Mouse (Mus musculus) spleen, adult 2 months (tissue): Measurements from ENCODE around the gene Dab2ip. TPM values are rescaled to one million over a fixed set of nuclear protein-coding genes. Genes with fewer than 3 reads are reported as not detected.

Source experiments
- DNase-seq, 2 experiments: peaks; one replicate each; pipeline versions ENCODE4 v3.0.0 to v3.0.0-alpha.2; 2012 to 2021; ENCODE audit warnings: low spot score in 2 of 2, low read depth in 1 of 2
- H3K27ac ChIP-seq: fragments of 200-500 bp; 2 replicates; pipeline ENCODE4 v1.5.1; 2012; ENCODE audit warnings: low read length, inconsistent platforms; ENCODE audit not compliant: insufficient read depth
- H3K27me3 ChIP-seq: fragments of 200-500 bp; 2 replicates; pipeline ENCODE4 v1.6.1; 2012; ENCODE audit warnings: mild to moderate bottlenecking, moderate library complexity, low read length, inconsistent platforms; ENCODE audit not compliant: control insufficient read depth, insufficient read depth
- H3K36me3 ChIP-seq: fragments of 200-500 bp; 2 replicates; pipeline ENCODE4 v1.6.1; 2012; ENCODE audit warnings: mild to moderate bottlenecking, low read length, inconsistent platforms; ENCODE audit not compliant: control insufficient read depth, insufficient read depth
- H3K4me1 ChIP-seq: fragments of 200-500 bp; 2 replicates; pipeline ENCODE4 v1.6.1; 2011; ENCODE audit warnings: inconsistent platforms; ENCODE audit not compliant: control insufficient read depth, insufficient read depth, insufficient read length
- H3K4me3 ChIP-seq: fragments of 200-500 bp; 2 replicates; pipeline ENCODE4 v1.5.1; 2011; ENCODE audit warnings: mild to moderate bottlenecking, inconsistent platforms; ENCODE audit not compliant: insufficient read depth, insufficient read length; ENCODE audit errors: extremely low read depth
- CTCF ChIP-seq: fragments of 200-500 bp; IDR thresholded peaks from 2 replicates; pipeline ENCODE4 v1.5.1; 2011; ENCODE audit warnings: mild to moderate bottlenecking, inconsistent platforms; ENCODE audit not compliant: insufficient read depth, insufficient read length, insufficient replicate concordance; ENCODE audit errors: extremely low read depth
- POLR2A ChIP-seq: fragments of 200-500 bp; IDR thresholded peaks from 2 replicates; pipeline ENCODE4 v1.6.1; 2011; ENCODE audit warnings: low read depth, low read length, inconsistent platforms
- WGBS: fragments of 180-500 bp; shearing (Covaris S2); methylation state at CpG from one replicate; pipeline ENCODE4 v1.1.7; 2018; 5-methylcytosine and 5-hydroxymethylcytosine counted together
- polyA plus RNA-seq: library from polyadenylated mRNA; depleted of rRNA; stranded (reverse); fragments of >200 nt; gene quantifications from 2 replicates; pipeline ENCODE4 v1.2.3, GENCODE M21; 2012

Gene Dab2ip
- polyA plus RNA-seq, 1 experiment = 21.0 TPM

- TF ChIP-seq POLR2A = no peak
- TF ChIP-seq CTCF = no peak
- Histone ChIP-seq H3K27ac (no peak overlapping the region), H3K4me3 (no peak overlapping the region), H3K4me1 (peaks cover 18% of the 10 kb centered on the region; the same call in 1 of the 2 replicates), H3K36me3 (0 out of 2 replicates have a peak, but pooled peaks cover 5% of the 10 kb centered on the region), H3K27me3 (no peaks in the 10 kb centered on the region)
- WGBS = 79% methylated on average over 12 of the region's 12 CpGs
- no peak for DNase-seq
These were observed 162.0 kb downstream of the Dab2ip start for GRCm38 (mm10) chr2:35720104-35720503.

DNA sequence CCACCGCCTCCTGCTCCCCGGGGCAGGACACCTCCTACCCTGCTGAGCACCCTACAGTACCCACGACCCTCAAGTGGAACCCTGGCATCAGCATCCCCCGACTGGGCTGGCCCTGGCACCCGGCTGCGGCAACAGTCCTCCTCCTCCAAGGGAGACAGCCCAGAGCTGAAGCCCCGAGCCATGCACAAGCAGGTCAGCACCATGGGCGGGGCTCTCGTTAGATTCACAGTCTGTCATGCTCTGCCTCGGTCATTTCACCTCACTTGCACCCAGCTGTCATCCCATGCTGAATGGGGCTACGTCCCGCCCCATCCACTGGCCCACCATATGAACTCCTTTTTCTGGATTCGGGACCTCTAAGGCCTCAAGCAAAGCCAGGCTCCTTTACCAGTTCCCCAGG, 162.5 kb downstream of the Dab2ip start:
- TF ChIP-seq POLR2A = no peak
- TF ChIP-seq CTCF = no peak
- peaks cover 18% of the 10 kb centered on the region; the same call in 1 of the 2 replicates for H3K4me1 ChIP-seq
- H3K27ac ChIP-seq = no peak overlapping the region
- 0 out of 2 replicates have a peak, but pooled peaks cover 5% of the 10 kb centered on the region for H3K36me3 ChIP-seq
- H3K4me3 ChIP-seq = no peak overlapping the region
- no peaks in the 10 kb centered on the region for H3K27me3 ChIP-seq
- DNase-seq = no peak
- WGBS = 89% methylated on average over 13 of the region's 13 CpGs

DNA sequence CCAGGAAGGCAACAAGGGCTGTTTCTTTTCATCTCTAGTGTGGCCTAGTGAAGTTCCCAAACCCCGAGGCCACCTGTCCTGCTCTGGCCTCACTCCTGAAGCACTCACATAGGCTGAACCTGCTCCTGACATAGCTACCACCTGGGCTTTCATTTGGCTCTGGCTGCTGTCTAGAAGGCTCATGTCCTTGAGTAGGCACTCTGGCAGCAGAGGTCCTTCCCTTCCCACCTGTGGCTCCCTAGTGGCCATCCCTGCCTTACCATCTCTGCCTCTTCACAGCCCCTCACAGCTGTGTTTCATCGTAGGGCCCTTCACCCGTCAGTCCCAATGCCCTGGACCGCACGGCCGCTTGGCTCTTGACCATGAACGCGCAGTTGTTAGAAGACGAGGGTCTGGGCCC, 162.9 kb downstream of the Dab2ip start:
- H3K4me1 ChIP-seq = peaks cover 18% of the 10 kb centered on the region; the same call in 1 of the 2 replicates
- whole genome bisulfite sequencing = 92% methylated on average over 9 of the region's 9 CpGs
- TF ChIP-seq POLR2A (no peak), CTCF (no peak)
- no peak overlapping the region for H3K27ac ChIP-seq
- DNase-seq = no peak
- H3K27me3 ChIP-seq = no peaks in the 10 kb centered on the region
- 0 out of 2 replicates have a peak, but pooled peaks cover 5% of the 10 kb centered on the region for H3K36me3 ChIP-seq
- H3K4me3 ChIP-seq = no peak overlapping the region

DNA sequence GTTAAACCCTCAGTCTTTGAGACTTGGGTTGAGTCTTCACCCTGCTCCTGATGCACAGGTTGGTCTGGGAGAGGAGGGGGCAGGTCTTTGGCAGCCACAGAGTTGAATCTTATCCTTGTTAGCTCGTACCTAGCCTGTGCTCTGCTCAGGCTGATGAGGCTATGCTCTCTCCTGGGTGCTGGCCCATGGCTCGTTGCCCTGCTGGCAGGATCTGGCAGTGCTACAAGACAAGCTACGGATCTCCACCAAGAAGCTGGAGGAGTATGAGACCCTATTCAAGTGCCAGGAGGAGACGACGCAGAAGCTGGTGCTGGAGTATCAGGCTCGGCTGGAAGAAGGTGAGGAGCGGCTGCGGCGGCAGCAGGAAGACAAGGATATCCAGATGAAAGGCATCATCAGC, 164.8 kb downstream of the Dab2ip start:
- no peak overlapping the region for H3K4me3 ChIP-seq
- no peak for DNase-seq
- no peak for TF ChIP-seq POLR2A
- TF ChIP-seq CTCF = no peak
- 0 out of 2 replicates have a peak, but pooled peaks cover 5% of the 10 kb centered on the region for H3K36me3 ChIP-seq
- peaks cover 16% of the 10 kb centered on the region; the same call in 1 of the 2 replicates for H3K4me1 ChIP-seq
- no peaks in the 10 kb centered on the region for H3K27me3 ChIP-seq
- H3K27ac ChIP-seq = no peak overlapping the region
- WGBS = 90% methylated on average over 9 of the region's 9 CpGs

- H3K36me3 ChIP-seq = 0 out of 2 replicates have a peak, but pooled peaks cover 5% of the 10 kb centered on the region
- 91% methylated on average over 6 of the region's 6 CpGs for WGBS
- H3K27me3 ChIP-seq = no peaks in the 10 kb centered on the region
- no peak for DNase-seq
- TF ChIP-seq POLR2A (no peak), CTCF (no peak)
- H3K4me3 ChIP-seq = no peak overlapping the region
- peaks cover 11% of the 10 kb centered on the region; the same call in 1 of the 2 replicates for H3K4me1 ChIP-seq
- H3K27ac ChIP-seq = no peak overlapping the region
These were observed 165.2 kb downstream of the Dab2ip start for GRCm38 (mm10) chr2:35723267-35723666.

GRCm38 (mm10) chr2:35723691-35724090, 165.6 kb downstream of the Dab2ip start:
- 0 out of 2 replicates have a peak, but pooled peaks cover 5% of the 10 kb centered on the region for H3K36me3 ChIP-seq
- 72% methylated on average over 7 of the region's 7 CpGs for WGBS
- no peak for TF ChIP-seq CTCF
- no peak for TF ChIP-seq POLR2A
- no peak overlapping the region for H3K27ac ChIP-seq
- no peak for DNase-seq
- peaks cover 7% of the 10 kb centered on the region; the same call in 1 of the 2 replicates for H3K4me1 ChIP-seq
- H3K27me3 ChIP-seq = no peaks in the 10 kb centered on the region
- H3K4me3 ChIP-seq = no peak overlapping the region

DNA sequence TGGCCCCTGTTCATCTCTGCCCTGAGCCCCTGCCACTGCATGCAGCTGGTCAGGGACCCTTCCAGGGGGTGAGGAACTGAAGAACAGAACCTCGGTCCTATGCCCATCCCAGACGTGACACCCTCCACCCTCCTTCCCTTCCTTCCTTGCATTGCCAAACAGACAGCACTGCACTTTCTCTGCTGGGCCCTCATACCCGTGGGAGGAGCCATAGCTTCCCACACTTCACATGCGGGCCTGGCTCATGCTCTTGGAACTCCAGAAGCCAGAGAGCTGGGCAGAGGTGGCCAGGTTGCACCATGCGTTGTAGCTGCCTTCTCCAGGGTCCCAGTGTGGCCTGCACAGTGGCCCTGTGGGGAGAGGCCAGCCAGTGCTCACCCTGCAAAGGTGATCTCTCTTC, 170.6 kb downstream of the Dab2ip start:
- Histone ChIP-seq H3K36me3 (no peaks in the 10 kb centered on the region), H3K27ac (no peak overlapping the region)
- DNase-seq = no peak

More for the DNA sequence above, 170.6 kb downstream of the Dab2ip start:
- no peak overlapping the region for H3K4me3 ChIP-seq
- 48% methylated on average over 5 of the region's 5 CpGs for WGBS
- H3K4me1 ChIP-seq = peaks cover 20% of the 10 kb centered on the region
- no peak for TF ChIP-seq POLR2A
- TF ChIP-seq CTCF = no peak
- H3K27me3 ChIP-seq = no peaks in the 10 kb centered on the region
